Mouse (Mus musculus) myocyte (in vitro differentiated cells): ENCODE measurements at regions not wholly inside any gene's neighbourhood (a gene's known extent, or its start where the extent isn't known, plus 50 kb on each side); places are given as distances from the start of the nearest gene placed in this dataset.

Experiments
- E2F4 ChIP-seq: IDR thresholded peaks from one replicate; pipeline ENCODE4 v1.6.1; 2011; ENCODE audit warnings: mild to moderate bottlenecking, control low read depth, moderate library complexity; ENCODE audit not compliant: insufficient read depth
- MAX ChIP-seq: IDR thresholded peaks from one replicate; pipeline ENCODE4 v1.6.1; 2011; ENCODE audit warnings: low read depth, mild to moderate bottlenecking, control low read depth
- MYOD1 ChIP-seq, 3 experiments: IDR thresholded peaks; one replicate each; pipeline ENCODE4 v1.6.1; 2011; ENCODE audit warnings: control low read depth in 2 of 3, low read depth in 2 of 3, mild to moderate bottlenecking in 2 of 3, moderate library complexity in 1 of 3; ENCODE audit not compliant: insufficient read length in 2 of 3, control insufficient read depth in 1 of 3
- POLR2A ChIP-seq: IDR thresholded peaks from one replicate; pipeline ENCODE4 v1.6.1; 2011; ENCODE audit warnings: low read depth, mild to moderate bottlenecking, control low read depth, moderate library complexity; ENCODE audit not compliant: insufficient read length
- POLR2AphosphoS2 ChIP-seq: IDR thresholded peaks from one replicate; pipeline ENCODE4 v1.6.1; 2011; ENCODE audit warnings: low read depth, control low read depth; ENCODE audit not compliant: insufficient read length
- REST ChIP-seq: IDR thresholded peaks from one replicate; pipeline ENCODE4 v1.6.1; 2011; ENCODE audit warnings: mild to moderate bottlenecking, control low read depth, moderate library complexity; ENCODE audit not compliant: insufficient read depth, insufficient read length
- SRF ChIP-seq: IDR thresholded peaks from one replicate; pipeline ENCODE4 v1.6.1; 2011; ENCODE audit warnings: low read depth; ENCODE audit not compliant: control insufficient read depth, insufficient read length
- TCF12 ChIP-seq: IDR thresholded peaks from one replicate; pipeline ENCODE4 v1.6.1; 2011; ENCODE audit warnings: mild to moderate bottlenecking, control low read depth; ENCODE audit not compliant: poor library complexity, insufficient read depth, severe bottlenecking
- TCF3 ChIP-seq: IDR thresholded peaks from one replicate; pipeline ENCODE4 v1.6.1; 2011; ENCODE audit warnings: low read depth, control low read depth; ENCODE audit not compliant: insufficient read length
- USF1 ChIP-seq: IDR thresholded peaks from one replicate; pipeline ENCODE4 v1.6.1; 2011; ENCODE audit warnings: low read depth, mild to moderate bottlenecking, control low read depth, moderate library complexity

DNA sequence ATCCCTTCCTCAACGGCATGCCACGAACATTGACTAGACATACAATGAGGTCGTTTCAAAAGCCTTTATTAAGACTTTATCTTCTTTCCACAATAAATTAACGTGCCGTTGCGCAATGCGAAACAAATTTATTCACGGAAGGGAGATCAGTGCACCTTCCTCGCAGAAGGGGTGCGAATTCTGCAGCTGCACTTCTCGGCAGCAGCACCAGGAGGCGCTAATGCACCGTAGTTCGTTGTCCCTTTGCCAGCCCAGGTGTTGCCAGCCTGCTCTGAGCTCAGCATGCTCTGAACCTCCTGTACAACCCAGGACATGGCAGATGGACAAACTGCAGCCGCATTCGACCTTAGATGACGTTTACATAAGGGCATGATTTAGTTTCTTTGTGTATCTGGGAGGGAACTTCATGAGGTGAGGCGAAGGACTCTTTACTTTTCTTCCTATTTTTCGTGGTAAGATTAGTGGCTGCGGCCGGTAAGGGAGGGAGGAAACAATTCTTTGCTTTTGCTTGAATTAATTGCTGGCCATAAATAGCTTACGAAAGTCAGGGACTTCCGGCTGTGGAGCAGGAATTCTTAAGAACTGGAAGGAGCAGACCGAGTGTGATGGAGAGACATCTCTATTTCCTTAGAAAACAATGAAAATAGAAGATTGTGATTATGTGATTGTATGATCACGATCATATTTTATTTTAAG is 113.7 kb upstream of the Rgs17 start:
- no peak for TF ChIP-seq POLR2A
- no peak for TF ChIP-seq TCF3
- no peak for TF ChIP-seq MYOD1 (IDR thresholded peaks at IDR 0.05; ENCODE audit: control insufficient read depth in 1 of 3, insufficient read length in 2 of 3, low read depth in 2 of 3)
- TF ChIP-seq USF1, result no peak
- no peak for TF ChIP-seq POLR2AphosphoS2
- TF ChIP-seq E2F4, result no peak
- no peak for TF ChIP-seq SRF
- TF ChIP-seq TCF12, result no peak
- TF ChIP-seq REST, result no peak
- TF ChIP-seq MAX, result no peak
